Mouse (Mus musculus): ENCODE results near the gene Ndufa8. TPM values are rescaled to one million over a fixed set of nuclear protein-coding genes. Genes with fewer than 3 reads are reported as not detected.

Gene Ndufa8
- polyA plus RNA-seq, 1 experiment from 2014 or later = 215 TPM

DNA sequence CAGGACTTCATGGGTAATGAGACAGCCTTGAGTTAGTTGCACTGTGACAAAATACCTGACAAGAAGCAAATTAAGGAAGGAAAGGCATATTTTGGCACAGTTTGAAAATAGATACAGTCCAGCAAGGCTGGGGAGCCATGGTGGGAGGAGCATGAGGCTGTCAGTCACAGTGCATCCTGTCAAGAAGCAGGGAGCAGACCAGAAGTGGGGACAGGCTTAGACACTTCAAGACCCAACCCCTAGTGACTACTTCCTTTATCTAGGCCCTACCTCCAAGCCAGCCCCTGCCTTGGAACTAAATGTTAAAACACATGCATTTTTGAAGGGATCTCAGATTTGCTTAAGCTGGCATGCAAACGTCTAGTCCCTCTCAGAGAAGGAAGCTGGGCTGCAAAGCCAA, 48.8 kb downstream of the Ndufa8 start:
- Histone ChIP-seq H3K4me1 (peaks cover 5% of the 10 kb centered on the region; the same call in 1 of the 2 replicates), H3K27me3 (replicated peaks; ENCODE audit: low read depth, poor library complexity, severe bottlenecking) (peaks cover 37% of the 10 kb centered on the region), H3K9me3 (no peaks in the 10 kb centered on the region), H3K4me3 (no peak overlapping the region), H3K27ac (replicated peaks) (no peak overlapping the region), H3K36me3 (replicated peaks) (no peaks in the 10 kb centered on the region)
- WGBS = 59% methylated on average over 1 of the region's 1 CpGs
- DNase-seq (ENCODE audit: low spot score) = no peak

DNA sequence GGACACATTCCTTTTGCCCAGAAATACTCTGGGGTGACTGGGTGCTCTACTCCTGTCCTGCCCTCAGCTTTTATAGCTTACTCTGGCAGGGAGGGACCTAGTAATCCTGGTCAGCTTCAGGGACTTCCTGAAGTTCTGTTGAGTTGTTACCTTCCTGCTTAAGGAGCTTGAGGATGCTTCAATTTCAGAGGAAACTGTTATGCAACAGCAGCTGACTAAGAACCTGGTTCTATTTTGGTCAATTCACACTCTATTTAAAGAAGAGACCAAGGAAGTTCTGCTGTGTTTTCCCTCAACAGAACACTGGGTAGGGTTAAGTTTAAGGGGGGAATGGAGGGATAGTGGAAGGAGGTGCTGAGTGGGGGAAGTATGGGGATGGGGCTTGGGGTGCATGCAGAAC, 50.0 kb downstream of the Ndufa8 start:
- Histone ChIP-seq H3K27ac (replicated peaks) (no peak overlapping the region), H3K9me3 (no peaks in the 10 kb centered on the region), H3K36me3 (replicated peaks) (no peaks in the 10 kb centered on the region), H3K4me1 (peaks cover 2% of the 10 kb centered on the region; the same call in 1 of the 2 replicates), H3K4me3 (no peak overlapping the region), H3K27me3 (replicated peaks; ENCODE audit: low read depth, poor library complexity, severe bottlenecking) (peaks cover 31% of the 10 kb centered on the region)
- DNase-seq (ENCODE audit: low spot score) = no peak

DNA sequence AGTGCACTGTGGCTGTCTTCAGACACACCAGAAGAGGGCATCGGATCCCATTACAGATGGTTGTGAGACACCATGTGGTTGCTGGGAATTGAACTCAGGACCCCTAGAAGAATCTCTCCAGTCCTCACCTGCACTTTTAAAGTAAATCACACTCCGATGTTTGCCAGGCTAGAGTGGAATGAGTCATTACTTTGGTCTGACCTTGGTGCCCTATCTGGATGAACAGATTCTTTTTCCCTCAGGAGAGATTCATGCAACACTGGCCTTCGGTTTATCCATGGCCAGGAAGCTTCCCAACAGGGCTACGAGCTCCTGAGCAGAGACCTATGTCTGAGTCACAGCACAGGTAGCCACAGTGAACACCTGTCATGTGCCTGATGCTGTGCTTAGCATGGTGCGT, 50.8 kb downstream of the Ndufa8 start:
- Histone ChIP-seq H3K4me3 (no peak overlapping the region), H3K36me3 (replicated peaks) (no peaks in the 10 kb centered on the region), H3K27me3 (replicated peaks; ENCODE audit: low read depth, poor library complexity, severe bottlenecking) (peaks cover 23% of the 10 kb centered on the region), H3K4me1 (no peaks in the 10 kb centered on the region), H3K9me3 (no peaks in the 10 kb centered on the region), H3K27ac (replicated peaks) (no peak overlapping the region)
- 86% methylated on average over 5 of the region's 5 CpGs for WGBS
- no peak for DNase-seq (ENCODE audit: low spot score)

DNA sequence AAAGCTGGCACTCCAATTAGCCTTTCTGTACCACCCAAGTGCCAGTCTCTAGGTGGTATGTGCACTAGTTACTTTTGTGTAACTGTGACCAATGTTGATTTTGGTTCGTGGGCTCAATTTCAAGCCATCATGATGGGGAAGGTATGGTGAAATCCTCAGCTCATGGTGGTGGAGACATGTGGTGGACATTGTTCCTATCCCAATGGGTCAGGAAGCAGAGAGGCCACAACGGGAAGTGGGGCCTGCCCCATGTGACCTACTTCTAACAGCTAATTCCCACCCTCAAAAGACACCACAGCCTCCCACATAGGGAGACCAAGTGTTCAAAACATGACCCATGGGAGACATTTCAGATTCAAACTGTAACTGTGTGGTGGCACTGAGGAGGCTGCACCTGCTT, 52.5 kb downstream of the Ndufa8 start:
- Histone ChIP-seq H3K36me3 (replicated peaks) (no peaks in the 10 kb centered on the region), H3K9me3 (no peaks in the 10 kb centered on the region), H3K4me3 (no peak overlapping the region), H3K4me1 (no peaks in the 10 kb centered on the region), H3K27me3 (replicated peaks; ENCODE audit: low read depth, poor library complexity, severe bottlenecking) (peaks cover 12% of the 10 kb centered on the region; the same call in 1 of the 2 replicates), H3K27ac (replicated peaks) (no peak overlapping the region)
- WGBS = 79% methylated on average over 2 of the region's 2 CpGs
- no peak for DNase-seq (ENCODE audit: low spot score)

DNA sequence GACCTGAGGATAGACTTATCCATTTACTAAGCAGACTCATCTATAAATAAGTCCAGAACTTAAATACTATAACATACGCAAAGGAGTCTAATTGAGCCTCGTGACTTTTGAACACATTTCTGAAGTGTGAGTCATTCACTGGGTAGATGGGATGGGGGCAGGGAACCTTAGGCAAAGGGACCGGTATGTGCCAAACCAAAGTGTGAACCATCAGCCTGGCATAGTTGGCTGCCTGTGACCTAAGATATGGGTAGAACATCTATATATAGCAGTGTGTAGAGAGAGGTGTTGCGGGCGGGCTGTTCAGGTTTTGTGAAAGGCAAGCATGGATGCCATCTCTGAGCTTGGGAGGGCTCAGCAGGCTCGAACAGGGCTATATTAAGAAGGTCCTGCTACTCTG, 54.9 kb downstream of the Ndufa8 start:
- 87% methylated on average over 6 of the region's 6 CpGs for WGBS
- no peak overlapping the region for H3K27ac ChIP-seq (replicated peaks)
- peaks cover 8% of the 10 kb centered on the region; the same call in 1 of the 2 replicates for H3K27me3 ChIP-seq (replicated peaks; ENCODE audit: low read depth, poor library complexity, severe bottlenecking)
- H3K4me3 ChIP-seq = no peak overlapping the region
- DNase-seq (ENCODE audit: low spot score) = no peak
- H3K4me1 ChIP-seq = no peaks in the 10 kb centered on the region
- no peaks in the 10 kb centered on the region for H3K36me3 ChIP-seq (replicated peaks)
- no peaks in the 10 kb centered on the region for H3K9me3 ChIP-seq

DNA sequence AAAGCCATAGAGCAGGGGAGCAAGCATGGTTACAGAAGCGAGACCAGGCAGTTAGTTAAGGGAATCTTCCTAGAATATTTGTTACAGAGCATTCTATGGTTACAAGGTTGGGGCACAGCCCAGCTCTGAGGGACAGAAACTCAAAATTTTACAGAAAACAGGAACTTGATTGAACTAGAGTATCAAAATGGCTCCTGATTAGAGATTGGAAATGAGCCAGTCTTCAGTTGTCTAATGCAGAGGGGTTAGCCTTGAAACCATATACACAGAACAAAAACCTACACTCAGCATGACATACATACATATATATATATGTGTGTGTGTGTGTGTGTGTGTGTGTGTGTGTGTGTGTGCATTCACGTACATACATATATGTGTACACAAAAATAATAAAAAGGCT, 55.7 kb downstream of the Ndufa8 start:
- Histone ChIP-seq H3K4me3 (no peak overlapping the region), H3K36me3 (replicated peaks) (no peaks in the 10 kb centered on the region), H3K27ac (replicated peaks) (no peak overlapping the region), H3K27me3 (replicated peaks; ENCODE audit: low read depth, poor library complexity, severe bottlenecking) (peaks cover 8% of the 10 kb centered on the region; the same call in 1 of the 2 replicates), H3K4me1 (no peaks in the 10 kb centered on the region), H3K9me3 (no peaks in the 10 kb centered on the region)
- WGBS = 89% methylated on average over 2 of the region's 2 CpGs
- DNase-seq (ENCODE audit: low spot score) = no peak

DNA sequence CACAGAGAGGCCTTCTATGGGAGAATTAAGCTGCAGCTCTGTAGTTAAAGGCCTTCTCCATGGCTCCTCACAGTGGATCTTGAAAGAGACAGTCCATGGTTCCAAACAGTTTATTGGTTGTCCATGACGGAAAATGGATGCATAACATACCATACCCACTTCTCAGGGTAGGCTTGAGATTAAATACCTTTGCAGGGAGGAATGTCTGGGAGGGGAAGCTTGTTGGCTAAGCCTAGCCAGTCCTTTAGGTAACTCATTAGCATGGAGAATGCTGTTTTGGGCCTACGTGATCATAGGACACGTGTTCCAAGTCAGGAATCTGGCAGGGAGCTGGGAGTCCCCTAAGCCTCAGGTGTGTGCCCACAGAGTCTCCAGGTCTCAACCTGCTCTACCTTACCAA, 56.9 kb downstream of the Ndufa8 start:
- Histone ChIP-seq H3K9me3 (no peaks in the 10 kb centered on the region), H3K27me3 (replicated peaks; ENCODE audit: low read depth, poor library complexity, severe bottlenecking) (peaks cover 8% of the 10 kb centered on the region), H3K27ac (replicated peaks) (no peak overlapping the region), H3K4me3 (no peak overlapping the region), H3K4me1 (no peaks in the 10 kb centered on the region), H3K36me3 (replicated peaks) (no peaks in the 10 kb centered on the region)
- WGBS = 86% methylated on average over 3 of the region's 3 CpGs
- no peak for DNase-seq (ENCODE audit: low spot score)

Other genes with a start within 250 kb of the Ndufa8 start
- 0.55 and 0.85 TPM in 2 replicates for gene Ttll11, start 69.5 kb downstream of the Ndufa8 start, polyA plus RNA-seq (2016; fragmentation: Nextera tagmentation; extraction: Ambion mirVana)
- gene Morn5, start 52 bp upstream of the Ndufa8 start, polyA plus RNA-seq (2016; fragmentation: Nextera tagmentation; extraction: Ambion mirVana) = 0.29 and 0.74 TPM in 2 replicates
- 13.5 and 16.1 TPM in 2 replicates for gene Lhx6, start 56.0 kb upstream of the Ndufa8 start, polyA plus RNA-seq (2016; fragmentation: Nextera tagmentation; extraction: Ambion mirVana)
- 30.6 and 34.1 TPM in 2 replicates for gene Mrrf, start 87.0 kb upstream of the Ndufa8 start, polyA plus RNA-seq (2016; fragmentation: Nextera tagmentation; extraction: Ambion mirVana)
- gene Rbm18, start 87.4 kb upstream of the Ndufa8 start, polyA plus RNA-seq (2016; fragmentation: Nextera tagmentation; extraction: Ambion mirVana) = 83.8 and 88.6 TPM in 2 replicates
- 3.2 and 4.8 TPM in 2 replicates for gene Ptgs1, start 181.0 kb upstream of the Ndufa8 start, polyA plus RNA-seq (2016; fragmentation: Nextera tagmentation; extraction: Ambion mirVana)